Mouse (Mus musculus): Measurements from ENCODE around the gene Gm2115. TPM values are rescaled to one million over a fixed set of nuclear protein-coding genes. Genes with fewer than 3 reads are reported as not detected.
A peak's percentile ranks its signal among the peaks of the same experiment; 100 is the strongest.

Gene Gm2115
- polyA plus RNA-seq, 1 experiment from 2014 or later, result 0.98 TPM

DNA sequence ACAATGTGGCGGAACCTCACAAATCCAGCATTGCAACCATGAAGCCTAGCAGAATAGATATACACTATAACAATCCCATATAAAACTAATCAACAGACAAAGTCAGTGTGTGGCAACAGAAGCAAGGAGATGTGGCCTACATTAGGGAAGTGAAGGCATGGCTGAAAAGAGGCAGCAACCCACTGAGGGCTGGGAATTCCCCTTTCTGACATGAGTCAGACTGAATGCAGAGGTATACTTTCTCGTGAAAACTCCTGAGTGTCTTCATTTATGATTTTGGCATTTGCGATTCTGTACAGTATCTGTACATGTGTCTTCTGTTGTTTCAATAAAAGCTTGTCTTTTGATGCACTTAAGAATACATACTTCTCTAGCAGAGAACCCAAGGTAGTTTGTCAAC, 62.6 kb downstream of the Gm2115 start:
- no peak for ATAC-seq (ENCODE audit: low read depth)
- H3K9me3 ChIP-seq, result no peaks in the 10 kb centered on the region
- no peak overlapping the region for H3K9ac ChIP-seq
- no peak overlapping the region for H3K27ac ChIP-seq (replicated peaks)
- H3K4me3 ChIP-seq, result no peak overlapping the region
- no peaks in the 10 kb centered on the region for H3K27me3 ChIP-seq
- no peaks in the 10 kb centered on the region for H3K36me3 ChIP-seq
- 90% methylated on average over 3 of the region's 3 CpGs for WGBS
- peaks cover 3% of the 10 kb centered on the region; the same call in 1 of the 2 replicates for H3K4me1 ChIP-seq (replicated peaks)
- no peak overlapping the region for H3K4me2 ChIP-seq

DNA sequence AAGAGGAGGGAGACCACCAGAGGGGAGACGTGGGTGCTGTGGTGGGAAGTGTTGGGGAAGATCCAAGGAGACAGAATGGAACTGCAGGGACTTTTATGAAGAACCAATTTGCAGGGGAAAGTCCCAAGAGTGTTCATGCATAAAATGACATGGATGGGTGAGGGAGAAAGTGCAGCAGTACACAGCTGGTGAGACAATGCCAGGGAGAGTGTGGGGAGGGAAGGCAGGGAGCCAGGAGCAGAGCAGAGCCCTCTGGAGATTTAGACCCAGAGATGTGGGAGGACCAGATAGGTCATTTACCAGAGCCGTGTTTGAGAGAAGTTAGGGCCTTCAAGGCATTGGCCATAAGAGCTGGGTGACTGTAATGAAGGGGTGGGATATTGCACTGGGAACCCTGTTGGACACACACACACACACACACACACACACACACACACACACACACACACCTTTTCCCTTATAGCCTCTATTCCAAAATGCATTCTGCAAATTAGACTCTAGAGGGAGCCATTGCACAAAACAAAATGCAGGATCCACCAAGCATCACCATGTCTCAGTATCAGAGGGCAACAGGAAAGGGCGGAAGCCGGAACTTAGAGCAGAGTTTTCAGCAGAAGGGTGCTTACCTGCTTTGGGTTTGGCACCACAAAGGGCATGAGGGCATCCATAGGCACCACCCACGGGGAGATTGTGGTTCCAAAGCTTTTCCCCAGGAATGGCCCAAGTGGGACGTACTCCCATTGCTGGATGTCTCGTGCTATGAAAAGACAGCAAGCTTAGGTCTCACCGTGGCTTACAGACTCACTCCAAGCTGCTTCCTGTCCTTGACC, 65.5 kb downstream of the Gm2115 start:
- H3K9ac ChIP-seq, result no peak overlapping the region

DNA sequence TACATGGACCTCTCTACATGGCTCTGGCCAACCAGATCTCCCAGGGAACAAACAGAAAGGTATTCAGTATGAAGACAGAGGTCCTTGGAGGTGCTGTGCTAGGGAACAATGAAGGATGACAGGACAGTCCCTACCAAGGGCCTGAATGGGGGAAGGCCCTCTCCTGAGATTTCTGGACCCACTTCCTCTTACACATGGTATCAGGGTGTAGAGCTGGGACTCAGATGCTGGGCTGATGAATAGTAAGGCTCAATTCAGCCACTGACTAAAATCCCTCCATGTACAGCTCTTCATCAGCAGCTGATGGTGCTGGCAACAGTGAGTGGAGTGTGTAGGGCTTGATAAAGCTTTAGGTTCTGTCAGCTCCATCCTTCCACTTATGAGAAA, 66.2 kb downstream of the Gm2115 start:
- Histone ChIP-seq H3K9me3 (no peaks in the 10 kb centered on the region), H3K4me2 (no peak overlapping the region), H3K4me1 (replicated peaks) (0 out of 2 replicates have a peak, but pooled peaks cover 3% of the 10 kb centered on the region), H3K36me3 (no peaks in the 10 kb centered on the region), H3K4me3 (no peak overlapping the region), H3K27ac (replicated peaks) (no peak overlapping the region), H3K27me3 (no peaks in the 10 kb centered on the region), H3K9ac (no peak overlapping the region)
- 0 out of 2 replicates have a peak, but pooled peaks have one; percentile 40 for ATAC-seq (ENCODE audit: low read depth)

More for the DNA sequence above, 65.5 kb downstream of the Gm2115 start:
- H3K27ac ChIP-seq (replicated peaks), result no peak overlapping the region
- ATAC-seq (ENCODE audit: low read depth), result peak; percentile 76
- H3K4me3 ChIP-seq, result no peak overlapping the region
- H3K4me2 ChIP-seq, result no peak overlapping the region
- no peaks in the 10 kb centered on the region for H3K9me3 ChIP-seq
- no peaks in the 10 kb centered on the region for H3K27me3 ChIP-seq
- 56% methylated on average over 8 of the region's 8 CpGs for WGBS
- H3K36me3 ChIP-seq, result no peaks in the 10 kb centered on the region
- 0 out of 2 replicates have a peak, but pooled peaks cover 3% of the 10 kb centered on the region for H3K4me1 ChIP-seq (replicated peaks)

DNA sequence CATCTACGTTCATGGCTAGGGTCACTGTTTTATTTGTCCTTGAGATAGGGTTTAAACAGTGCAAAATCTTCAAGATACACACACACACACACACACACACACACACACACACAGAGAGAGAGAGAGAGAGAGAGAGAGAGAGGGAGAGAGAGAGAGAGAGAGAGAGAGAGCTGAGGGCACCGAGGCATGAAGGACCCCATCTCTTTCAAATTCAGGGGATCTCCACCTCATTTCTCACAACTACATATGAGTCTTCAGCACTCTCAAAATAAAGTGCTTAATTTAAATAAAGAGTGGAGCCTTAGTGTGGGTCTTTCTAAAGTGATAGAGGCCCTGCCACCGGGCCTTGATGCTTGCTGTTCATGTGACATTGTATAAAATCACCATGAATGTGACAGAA, 67.2 kb downstream of the Gm2115 start:
- WGBS, result 87% methylated on average over 3 of the region's 3 CpGs
- Histone ChIP-seq H3K4me3 (no peak overlapping the region), H3K4me1 (replicated peaks) (0 out of 2 replicates have a peak, but pooled peaks cover 3% of the 10 kb centered on the region), H3K4me2 (no peak overlapping the region), H3K27me3 (no peaks in the 10 kb centered on the region), H3K9me3 (no peaks in the 10 kb centered on the region), H3K36me3 (no peaks in the 10 kb centered on the region), H3K9ac (no peak overlapping the region), H3K27ac (replicated peaks) (no peak overlapping the region)
- ATAC-seq (ENCODE audit: low read depth), result no peak

DNA sequence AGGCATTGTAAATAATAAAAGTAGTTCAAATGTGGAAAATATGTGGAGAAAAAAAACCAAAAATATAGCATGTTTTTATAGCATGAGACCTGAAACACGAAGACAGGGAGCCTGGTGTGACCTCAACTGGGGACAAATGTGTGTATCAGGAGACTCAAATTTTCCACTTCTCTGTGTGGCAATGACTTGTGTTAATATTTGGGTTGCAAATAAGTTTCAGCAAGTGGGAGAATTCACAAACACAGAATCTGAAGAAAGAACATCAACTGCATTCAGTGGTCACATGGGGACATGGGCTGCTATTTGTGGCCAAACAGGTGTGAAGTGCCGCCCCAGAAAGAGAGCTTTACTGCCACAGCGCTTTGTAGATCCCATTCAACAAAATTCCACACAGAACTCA, 67.9 kb downstream of the Gm2115 start:
- H3K4me2 ChIP-seq, result no peak overlapping the region
- no peak for ATAC-seq (ENCODE audit: low read depth)
- no peak overlapping the region for H3K4me3 ChIP-seq
- no peaks in the 10 kb centered on the region for H3K9me3 ChIP-seq
- no peaks in the 10 kb centered on the region for H3K27me3 ChIP-seq
- H3K4me1 ChIP-seq (replicated peaks), result 0 out of 2 replicates have a peak, but pooled peaks cover 3% of the 10 kb centered on the region
- no peak overlapping the region for H3K9ac ChIP-seq
- WGBS, result 76% methylated on average over 3 of the region's 3 CpGs
- no peak overlapping the region for H3K27ac ChIP-seq (replicated peaks)
- H3K36me3 ChIP-seq, result no peaks in the 10 kb centered on the region

DNA sequence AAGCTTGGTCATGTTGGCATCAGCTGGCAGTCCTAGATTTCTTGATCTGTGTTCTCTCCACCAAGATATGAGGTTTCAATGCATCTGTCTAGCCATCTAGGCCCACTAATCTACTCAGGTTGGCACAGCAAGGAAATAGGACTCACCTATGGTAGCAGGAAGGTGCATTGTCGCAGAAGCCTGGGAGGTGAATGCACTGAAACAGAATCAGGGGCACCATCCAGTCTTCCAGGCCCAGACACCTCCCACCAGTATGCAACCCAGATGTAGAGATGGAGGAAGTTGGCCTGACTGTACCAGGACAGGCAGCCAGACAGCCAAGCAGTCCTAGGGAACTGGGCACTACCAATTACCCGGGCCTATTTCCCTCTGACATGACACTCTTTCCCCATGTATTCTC, 71.9 kb downstream of the Gm2115 start:
- Histone ChIP-seq H3K27ac (replicated peaks) (no peak overlapping the region), H3K9me3 (no peaks in the 10 kb centered on the region), H3K9ac (no peak overlapping the region), H3K36me3 (no peaks in the 10 kb centered on the region), H3K4me3 (no peak overlapping the region), H3K4me2 (no peak overlapping the region), H3K4me1 (replicated peaks) (peaks cover 9% of the 10 kb centered on the region), H3K27me3 (no peaks in the 10 kb centered on the region; the same call in 1 of the 2 replicates)
- no peak for ATAC-seq (ENCODE audit: low read depth)
- 88% methylated on average over 2 of the region's 2 CpGs for WGBS

DNA sequence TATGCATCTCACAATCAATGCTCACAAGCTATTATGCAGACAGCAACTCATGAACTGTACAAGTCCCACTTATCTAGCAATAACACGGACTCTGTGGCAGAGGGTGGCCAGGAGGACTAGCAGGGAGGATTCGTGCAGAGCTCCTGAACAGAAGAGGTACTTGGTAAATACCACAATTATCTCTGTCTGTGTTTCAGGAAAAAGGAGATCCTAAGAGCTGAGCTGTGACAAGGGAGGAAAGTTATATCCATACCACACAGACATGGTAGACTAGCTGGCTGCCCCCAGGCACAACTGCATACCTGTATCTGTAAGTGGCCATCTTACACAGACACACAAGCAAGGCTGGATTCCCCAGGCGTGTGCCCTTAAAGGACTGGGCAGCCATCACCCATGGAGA, 72.6 kb downstream of the Gm2115 start:
- Histone ChIP-seq H3K4me1 (replicated peaks) (peaks cover 11% of the 10 kb centered on the region), H3K4me2 (no peak overlapping the region), H3K4me3 (no peak overlapping the region), H3K27ac (replicated peaks) (no peak overlapping the region), H3K9ac (no peak overlapping the region), H3K27me3 (no peaks in the 10 kb centered on the region; the same call in 1 of the 2 replicates), H3K36me3 (no peaks in the 10 kb centered on the region), H3K9me3 (no peaks in the 10 kb centered on the region)
- ATAC-seq (ENCODE audit: low read depth), result no peak
- 90% methylated on average over 3 of the region's 3 CpGs for WGBS

DNA sequence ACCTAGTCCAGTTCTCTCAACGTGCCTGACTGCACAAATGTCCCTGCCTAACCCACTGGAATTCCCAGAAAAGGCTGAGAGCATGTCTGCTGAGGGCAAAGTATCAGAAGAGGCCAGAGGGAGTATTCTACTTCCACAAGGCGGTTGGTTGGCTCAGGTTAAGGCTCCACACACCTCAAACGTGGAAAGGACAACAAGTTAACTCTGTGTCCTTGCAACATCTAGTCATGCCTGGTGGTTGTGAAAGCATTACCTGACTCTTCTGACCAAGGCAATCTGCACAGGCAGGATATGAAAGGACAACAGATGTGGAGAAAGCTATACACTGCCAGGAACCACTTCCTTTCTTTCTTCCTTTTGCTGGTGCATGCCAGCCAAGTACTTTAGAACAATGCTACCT, 75.7 kb downstream of the Gm2115 start:
- Histone ChIP-seq H3K9ac (no peak overlapping the region), H3K4me3 (no peak overlapping the region), H3K27ac (replicated peaks) (no peak overlapping the region), H3K4me2 (no peak overlapping the region), H3K36me3 (no peaks in the 10 kb centered on the region), H3K4me1 (replicated peaks) (peaks cover 11% of the 10 kb centered on the region), H3K27me3 (no peaks in the 10 kb centered on the region; the same call in 1 of the 2 replicates), H3K9me3 (no peaks in the 10 kb centered on the region)
- ATAC-seq (ENCODE audit: low read depth), result no peak
- WGBS, result 76% methylated on average over 3 of the region's 3 CpGs

DNA sequence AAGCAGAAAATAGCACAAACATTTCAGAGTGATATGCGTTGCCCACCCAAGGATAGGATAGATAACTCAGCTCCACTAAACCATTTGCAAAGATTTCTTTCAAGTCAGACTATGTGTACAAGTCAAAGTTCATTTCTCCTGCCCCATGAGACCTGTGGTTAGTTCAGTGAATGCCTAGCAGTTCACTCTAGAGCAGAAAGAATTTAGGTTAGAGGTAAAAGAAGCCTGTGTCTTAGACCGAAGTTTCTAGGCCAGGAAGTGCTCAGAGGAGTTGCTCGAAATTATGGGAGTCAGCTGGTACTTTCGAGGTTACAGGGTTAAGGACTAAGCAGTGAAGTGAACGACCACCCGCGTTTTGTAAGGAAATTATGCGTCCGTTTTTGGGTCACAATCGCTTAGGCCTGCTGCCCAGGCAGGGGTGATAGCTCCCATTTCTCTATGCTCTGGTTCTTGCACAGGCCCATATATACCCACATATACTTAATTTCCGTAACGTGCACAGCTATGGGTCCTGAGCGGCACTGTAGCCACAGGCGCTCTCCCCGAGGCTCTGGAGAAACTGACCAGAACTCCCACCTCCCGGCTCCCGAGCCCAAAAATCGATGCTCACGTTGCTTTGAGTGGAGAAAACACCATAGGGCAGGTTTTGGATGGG, 76.4 kb downstream of the Gm2115 start:
- Histone ChIP-seq H3K9me3 (no peaks in the 10 kb centered on the region), H3K36me3 (no peaks in the 10 kb centered on the region), H3K27me3 (no peaks in the 10 kb centered on the region; the same call in 1 of the 2 replicates), H3K4me1 (replicated peaks) (peaks cover 11% of the 10 kb centered on the region), H3K4me2 (peak overlapping the region; percentile 96), H3K9ac (peak overlapping the region; percentile 76), H3K4me3 (peak overlapping the region; percentile 54), H3K27ac (replicated peaks) (no peak overlapping the region)
- peak; percentile 76 for ATAC-seq (ENCODE audit: low read depth)
- WGBS, result 9% methylated on average over 19 of the region's 19 CpGs

DNA sequence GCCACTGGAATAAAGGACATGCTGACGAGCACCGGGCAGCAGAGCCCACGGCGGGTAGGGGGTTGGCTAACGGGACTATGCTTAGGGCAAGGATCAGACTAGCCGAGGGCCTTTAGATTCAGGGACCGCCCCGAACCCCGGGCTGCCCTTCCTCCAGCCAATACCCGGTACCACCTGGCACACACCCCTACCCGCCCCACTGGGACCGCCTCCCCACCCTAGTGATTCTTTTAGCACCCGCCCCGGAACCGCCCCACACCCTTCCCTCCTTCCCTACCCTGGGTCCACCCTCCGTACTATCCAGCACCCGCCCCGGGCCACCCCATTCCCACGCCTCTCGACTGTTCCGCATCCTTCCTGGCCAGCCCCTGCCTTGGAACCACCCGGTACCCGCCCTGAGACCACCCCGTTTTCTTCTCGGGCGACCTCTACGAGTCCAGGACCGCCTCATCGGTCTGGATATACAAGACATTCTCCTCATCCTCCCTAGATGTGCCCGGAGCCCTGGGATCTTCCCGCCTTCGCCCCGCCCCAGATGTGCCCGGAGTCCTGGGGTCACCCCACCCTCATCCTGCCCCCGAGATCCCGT, 77.0 kb downstream of the Gm2115 start:
- H3K27ac ChIP-seq (replicated peaks), result no peak overlapping the region
- H3K27me3 ChIP-seq, result no peaks in the 10 kb centered on the region; the same call in 1 of the 2 replicates
- no peaks in the 10 kb centered on the region for H3K36me3 ChIP-seq
- H3K4me1 ChIP-seq (replicated peaks), result peaks cover 11% of the 10 kb centered on the region
- peak overlapping the region; percentile 54 for H3K4me3 ChIP-seq
- peak overlapping the region; percentile 96 for H3K4me2 ChIP-seq
- under 1% methylated on average over 36 of the region's 36 CpGs for WGBS
- H3K9me3 ChIP-seq, result no peaks in the 10 kb centered on the region
- peak; percentile 87 for ATAC-seq (ENCODE audit: low read depth)
- peak overlapping the region; percentile 76 for H3K9ac ChIP-seq

DNA sequence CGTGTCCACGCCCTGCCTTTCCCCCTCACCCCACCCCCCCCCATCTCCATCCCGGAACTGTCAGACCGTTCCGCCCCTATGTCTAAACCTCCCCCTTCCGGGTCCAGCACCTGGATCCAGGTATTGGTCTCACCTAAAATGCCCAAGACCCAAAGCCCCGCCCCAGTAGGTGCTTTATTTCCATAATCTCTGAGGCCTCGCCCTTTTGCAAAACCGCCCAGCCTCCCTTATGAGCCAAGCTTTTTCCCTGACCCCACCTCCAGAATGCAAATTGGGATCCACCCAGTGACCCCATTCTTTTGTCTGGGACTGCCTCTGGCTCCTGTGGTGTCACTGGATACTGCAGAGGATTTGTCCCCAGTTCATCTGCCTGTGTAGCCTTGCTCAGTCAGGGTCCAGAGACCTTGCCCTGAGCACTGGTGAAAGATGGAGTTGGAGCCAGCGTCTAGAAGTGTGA, 77.6 kb downstream of the Gm2115 start, which contains the start of gene Fah:
TSS of gene Fah (minus strand) at position 430 of the 457 bp plus-strand sequence.
- peak within 1 kb of the TSS; percentile 54 for H3K4me3 ChIP-seq
- H3K9me3 ChIP-seq, result no peaks in the 10 kb centered on the region
- peak; percentile 57 for ATAC-seq (ENCODE audit: low read depth)
- H3K4me2 ChIP-seq, result peak within 1 kb of the TSS; percentile 96
- peak within 1 kb of the TSS; percentile 76 for H3K9ac ChIP-seq
- no peak within 1 kb of the TSS for H3K27ac ChIP-seq (replicated peaks)
- no peaks in the 10 kb centered on the region; the same call in 1 of the 2 replicates for H3K27me3 ChIP-seq
- peaks cover 11% of the 10 kb centered on the region for H3K4me1 ChIP-seq (replicated peaks)
- no peaks in the 10 kb centered on the region for H3K36me3 ChIP-seq
- WGBS, result 2% methylated on average over 10 of the region's 10 CpGs

DNA sequence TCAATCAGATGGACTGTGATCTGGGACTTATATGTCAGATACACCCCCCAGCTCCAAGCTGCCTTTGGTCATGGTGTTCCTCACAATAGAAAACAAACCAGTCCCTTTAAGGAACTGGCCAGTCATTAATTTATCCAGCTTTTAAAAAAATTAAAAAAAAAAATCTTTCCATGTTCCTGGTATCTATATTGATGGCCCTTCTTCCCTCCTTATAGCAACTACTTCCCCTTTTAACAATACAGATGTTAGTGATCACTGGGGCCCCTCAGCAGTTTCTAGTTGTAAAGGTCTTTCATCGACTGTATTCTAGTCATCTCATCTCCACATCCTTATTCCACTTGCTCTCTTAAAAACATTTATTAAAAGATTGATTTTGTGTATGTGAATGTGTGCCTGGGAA, 82.9 kb downstream of the Gm2115 start:
- Histone ChIP-seq H3K9ac (no peak overlapping the region), H3K4me1 (replicated peaks) (no peaks in the 10 kb centered on the region), H3K27ac (replicated peaks) (no peak overlapping the region), H3K27me3 (no peaks in the 10 kb centered on the region), H3K4me2 (no peak overlapping the region), H3K4me3 (no peak overlapping the region), H3K9me3 (no peaks in the 10 kb centered on the region), H3K36me3 (no peaks in the 10 kb centered on the region; the same call in 1 of the 2 replicates)
- ATAC-seq (ENCODE audit: low read depth), result no peak
- WGBS, result 93% methylated on average over 1 of the region's 1 CpGs

All from neural tube, embryonic 13.5 days (tissue).